Mouse (Mus musculus) midbrain, embryonic 10.5 days (tissue): ENCODE measurements around the gene Bcr. TPM values are rescaled to one million over a fixed set of nuclear protein-coding genes. Genes with fewer than 3 reads are reported as not detected.

Experiments
- DNase-seq: peaks from one replicate; pipeline ENCODE4 v3.0.0-alpha.2; 2017; ENCODE audit warnings: low spot score
- H3K27ac ChIP-seq: fragments of 300-500 bp; sonication (generic); replicated peaks from 2 replicates; pipeline ENCODE4 v1.5.1; 2016; ENCODE audit warnings: mild to moderate bottlenecking
- H3K27me3 ChIP-seq: fragments of 300-500 bp; sonication (generic); 2 replicates; pipeline ENCODE4 v1.6.1; 2016; ENCODE audit warnings: low read depth, mild to moderate bottlenecking; ENCODE audit not compliant: poor library complexity, severe bottlenecking
- H3K36me3 ChIP-seq: fragments of 300-500 bp; sonication (generic); 2 replicates; pipeline ENCODE4 v1.6.1; 2016; ENCODE audit warnings: mild to moderate bottlenecking, moderate library complexity
- H3K4me1 ChIP-seq: fragments of 300-500 bp; sonication (generic); 2 replicates; pipeline ENCODE4 v1.6.1; 2016
- H3K4me3 ChIP-seq: fragments of 300-500 bp; sonication (generic); 2 replicates; pipeline ENCODE4 v1.5.1; 2016; ENCODE audit warnings: mild to moderate bottlenecking, moderate library complexity
- H3K9me3 ChIP-seq: fragments of 300-500 bp; sonication (generic); replicated peaks from 2 replicates; pipeline ENCODE4 v1.6.1; 2016; ENCODE audit warnings: mild to moderate bottlenecking
- WGBS: fragments of 180-500 bp; shearing (Covaris S2); methylation state at CpG from one replicate; pipeline ENCODE4 v1.1.7; 2016; 5-methylcytosine and 5-hydroxymethylcytosine counted together
- polyA plus RNA-seq: library from polyadenylated mRNA; unstranded; fragments of >200 nt; fragmentation: Nextera tagmentation; extraction: Ambion mirVana; gene quantifications from 2 replicates; pipeline ENCODE4 v1.2.1, GENCODE M21; 2016

Gene Bcr
- polyA plus RNA-seq, 1 experiment from 2014 or later = 5.1 TPM

DNA sequence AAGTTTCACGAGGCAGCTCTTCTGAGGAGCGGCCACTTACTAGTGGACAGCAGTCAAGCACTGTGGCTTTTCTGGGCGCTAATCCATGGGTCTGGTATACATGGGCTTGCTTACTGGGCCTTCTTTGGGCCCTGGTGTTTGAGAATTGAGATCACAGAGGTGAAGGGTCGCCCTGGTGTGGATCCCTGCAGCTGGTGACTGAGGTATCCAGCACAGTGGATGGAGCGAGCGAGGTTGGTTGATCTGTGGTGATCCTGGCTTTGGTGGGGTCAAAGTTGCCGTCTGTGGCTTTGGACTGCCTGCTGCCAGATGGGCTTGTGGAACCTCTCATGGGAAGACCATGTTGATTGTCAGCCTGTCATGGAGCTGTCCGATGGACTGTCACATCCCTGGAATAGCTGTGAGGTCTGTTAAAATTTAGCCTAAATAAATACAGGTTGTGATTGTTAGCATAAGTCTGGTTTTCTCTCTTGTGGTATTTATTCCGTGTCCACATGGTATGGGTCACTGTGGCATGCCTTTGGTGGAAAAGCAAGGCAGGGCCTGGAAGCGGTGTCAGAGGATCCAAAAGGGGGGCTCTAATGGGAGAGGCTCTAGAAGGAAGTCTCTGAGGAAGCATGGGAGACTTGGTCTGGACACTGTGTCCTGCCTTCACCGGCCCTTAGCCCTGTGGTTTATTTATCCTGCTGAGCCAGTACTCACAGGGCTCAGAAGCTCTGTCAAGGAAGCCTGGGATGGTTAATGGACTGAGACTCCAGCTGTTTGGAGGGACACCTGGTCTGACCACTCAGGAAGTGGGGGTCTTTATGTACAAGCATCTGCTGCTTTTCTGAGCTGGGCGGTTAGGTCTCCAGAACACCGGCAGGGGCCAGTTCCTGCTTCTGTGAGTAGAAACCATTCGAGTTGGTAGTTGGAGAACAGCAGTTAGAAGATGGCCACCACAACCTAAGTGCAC lies 18.1 kb downstream of the Bcr start:
- Histone ChIP-seq H3K36me3 (peaks cover 18% of the 10 kb centered on the region), H3K27me3 (no peaks in the 10 kb centered on the region), H3K4me3 (no peak overlapping the region), H3K27ac (no peak overlapping the region), H3K9me3 (no peaks in the 10 kb centered on the region), H3K4me1 (peaks cover 32% of the 10 kb centered on the region)
- no peak for DNase-seq
- WGBS = 80% methylated on average over 14 of the region's 14 CpGs

DNA sequence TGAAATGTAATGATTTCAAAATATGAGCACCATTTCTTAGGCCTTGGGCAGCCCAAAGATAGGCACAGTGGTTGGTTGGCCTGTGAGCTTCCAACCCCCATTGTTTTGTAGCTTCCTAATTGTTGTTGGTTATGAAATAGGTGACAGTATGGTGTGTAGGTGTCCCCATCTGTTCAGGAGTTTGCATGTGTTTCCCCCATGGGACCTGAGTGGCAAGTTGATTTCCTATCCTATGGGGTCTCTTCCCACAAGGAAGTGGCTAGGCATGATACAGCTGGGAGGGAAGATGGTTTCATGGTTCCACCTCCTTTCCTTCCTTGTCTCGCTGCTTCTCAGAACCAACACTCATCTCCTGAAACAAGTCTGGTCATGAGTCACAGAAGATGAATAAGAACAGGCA lies 24.9 kb downstream of the Bcr start:
- Histone ChIP-seq H3K4me1 (peaks cover 4% of the 10 kb centered on the region; the same call in 1 of the 2 replicates), H3K9me3 (no peaks in the 10 kb centered on the region), H3K27ac (no peak overlapping the region), H3K27me3 (no peaks in the 10 kb centered on the region), H3K36me3 (peaks cover 28% of the 10 kb centered on the region), H3K4me3 (no peak overlapping the region)
- WGBS = 88% methylated on average over 1 of the region's 1 CpGs
- no peak for DNase-seq

GRCm38 (mm10) chr10:75088471-75088870 lies 28.1 kb downstream of the Bcr start:
- no peak for DNase-seq
- no peak overlapping the region for H3K4me3 ChIP-seq
- 92% methylated on average over 4 of the region's 4 CpGs for WGBS
- no peak overlapping the region for H3K27ac ChIP-seq
- peaks cover 23% of the 10 kb centered on the region for H3K4me1 ChIP-seq
- no peaks in the 10 kb centered on the region for H3K9me3 ChIP-seq
- H3K36me3 ChIP-seq = peaks cover 23% of the 10 kb centered on the region
- H3K27me3 ChIP-seq = no peaks in the 10 kb centered on the region

DNA sequence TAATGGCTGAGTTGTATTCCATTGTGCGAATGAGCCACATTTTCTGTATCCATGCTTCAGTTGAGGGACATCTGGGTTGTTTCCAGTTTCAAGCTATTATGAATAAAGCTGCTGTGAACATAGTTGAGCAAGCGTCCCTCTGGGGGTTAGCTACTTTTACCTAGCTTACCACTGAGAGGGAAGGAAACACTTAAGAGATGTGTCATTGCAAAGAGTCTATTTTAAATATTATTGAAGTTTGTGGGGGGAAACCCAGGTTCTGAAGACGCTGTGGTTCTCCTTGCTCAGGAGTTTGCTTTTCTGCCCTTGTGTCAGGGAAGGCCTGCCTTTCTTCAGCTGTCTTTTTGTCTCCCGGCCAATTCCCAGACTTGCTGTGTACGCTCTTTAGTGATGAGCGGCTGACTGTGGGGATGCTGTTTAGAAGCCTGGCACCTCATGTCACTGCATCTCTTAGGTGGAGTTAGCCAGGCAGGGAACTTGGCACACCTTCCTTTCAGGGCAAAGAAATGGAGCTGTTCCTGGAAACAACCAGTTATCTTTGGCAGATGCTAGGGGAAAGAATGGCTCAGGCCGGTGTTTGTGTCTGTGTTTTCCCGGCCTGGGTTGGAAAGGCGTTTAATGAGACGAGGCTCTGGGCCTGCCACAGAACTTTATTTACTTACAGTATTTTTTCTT lies 31.2 kb downstream of the Bcr start:
- H3K36me3 ChIP-seq = peaks cover 7% of the 10 kb centered on the region; the same call in 1 of the 2 replicates
- H3K4me3 ChIP-seq = no peak overlapping the region
- H3K27ac ChIP-seq = no peak overlapping the region
- peaks cover 34% of the 10 kb centered on the region for H3K4me1 ChIP-seq
- H3K9me3 ChIP-seq = no peaks in the 10 kb centered on the region
- WGBS = 86% methylated on average over 10 of the region's 10 CpGs
- peaks cover 7% of the 10 kb centered on the region; the same call in 1 of the 2 replicates for H3K27me3 ChIP-seq
- DNase-seq = no peak

DNA sequence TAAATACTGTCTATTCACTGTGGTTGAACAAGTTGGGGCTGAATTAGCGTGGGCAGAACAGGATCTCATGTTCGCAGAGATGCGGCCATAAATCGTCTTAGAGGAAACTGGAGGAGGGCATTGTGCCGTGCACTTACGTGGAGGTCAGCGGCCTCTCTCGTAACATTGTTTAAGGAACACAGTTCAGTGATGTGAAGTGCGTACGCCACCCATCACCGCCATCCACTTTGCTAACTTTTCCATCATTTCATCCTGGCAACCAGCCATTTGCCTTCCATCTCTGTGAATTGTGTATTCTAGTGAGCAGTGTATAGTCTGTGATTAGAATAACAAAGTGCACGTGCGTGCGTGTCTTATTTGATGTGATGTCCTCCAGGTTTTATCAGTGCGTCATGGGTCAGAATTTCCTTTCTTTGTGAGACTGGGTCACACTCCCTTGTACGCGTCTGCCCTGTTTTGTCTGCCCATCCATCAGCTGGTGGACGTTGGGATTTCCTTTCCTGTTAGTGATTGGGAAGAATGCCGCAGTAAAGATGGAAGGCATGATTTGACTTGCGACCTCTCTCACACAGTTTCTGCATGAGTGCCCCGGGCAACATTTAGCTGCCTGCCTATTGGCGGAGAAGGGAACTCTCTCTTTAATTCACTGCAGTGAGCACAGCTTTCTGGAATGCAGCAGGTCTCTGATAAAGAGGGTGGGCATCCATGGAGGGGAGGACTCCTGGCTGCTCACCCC lies 33.0 kb downstream of the Bcr start:
- DNase-seq = peak; percentile 26
- peaks cover 52% of the 10 kb centered on the region for H3K4me1 ChIP-seq
- H3K4me3 ChIP-seq = no peak overlapping the region

GRCm38 (mm10) chr10:75094338-75094737 lies 33.9 kb downstream of the Bcr start:
- Histone ChIP-seq H3K36me3 (no peaks in the 10 kb centered on the region), H3K9me3 (no peaks in the 10 kb centered on the region), H3K27me3 (peaks cover 15% of the 10 kb centered on the region; the same call in 1 of the 2 replicates), H3K4me3 (no peak overlapping the region), H3K27ac (no peak overlapping the region), H3K4me1 (peaks cover 61% of the 10 kb centered on the region)
- no peak for DNase-seq
- 100% methylated on average over 1 of the region's 1 CpGs for WGBS

More for the DNA sequence above, 33.0 kb downstream of the Bcr start:
- no peak overlapping the region for H3K27ac ChIP-seq
- H3K9me3 ChIP-seq = no peaks in the 10 kb centered on the region
- WGBS = 61% methylated on average over 22 of the region's 22 CpGs
- H3K36me3 ChIP-seq = no peaks in the 10 kb centered on the region
- H3K27me3 ChIP-seq = peaks cover 15% of the 10 kb centered on the region; the same call in 1 of the 2 replicates

GRCm38 (mm10) chr10:75095216-75095615 lies 34.8 kb downstream of the Bcr start:
- Histone ChIP-seq H3K9me3 (no peaks in the 10 kb centered on the region), H3K4me3 (no peak overlapping the region), H3K27me3 (peaks cover 15% of the 10 kb centered on the region; the same call in 1 of the 2 replicates), H3K4me1 (peaks cover 68% of the 10 kb centered on the region), H3K27ac (no peak overlapping the region), H3K36me3 (no peaks in the 10 kb centered on the region)
- DNase-seq = no peak
- WGBS = 96% methylated on average over 7 of the region's 7 CpGs

GRCm38 (mm10) chr10:75098446-75099183 lies 38.2 kb downstream of the Bcr start:
- Histone ChIP-seq H3K27me3 (peaks cover 15% of the 10 kb centered on the region; the same call in 1 of the 2 replicates), H3K4me1 (peaks cover 64% of the 10 kb centered on the region), H3K9me3 (no peaks in the 10 kb centered on the region), H3K4me3 (no peak overlapping the region), H3K27ac (peak overlapping the region; percentile 70), H3K36me3 (no peaks in the 10 kb centered on the region)
- DNase-seq = peak; percentile 76
- WGBS = 36% methylated on average over 10 of the region's 10 CpGs

DNA sequence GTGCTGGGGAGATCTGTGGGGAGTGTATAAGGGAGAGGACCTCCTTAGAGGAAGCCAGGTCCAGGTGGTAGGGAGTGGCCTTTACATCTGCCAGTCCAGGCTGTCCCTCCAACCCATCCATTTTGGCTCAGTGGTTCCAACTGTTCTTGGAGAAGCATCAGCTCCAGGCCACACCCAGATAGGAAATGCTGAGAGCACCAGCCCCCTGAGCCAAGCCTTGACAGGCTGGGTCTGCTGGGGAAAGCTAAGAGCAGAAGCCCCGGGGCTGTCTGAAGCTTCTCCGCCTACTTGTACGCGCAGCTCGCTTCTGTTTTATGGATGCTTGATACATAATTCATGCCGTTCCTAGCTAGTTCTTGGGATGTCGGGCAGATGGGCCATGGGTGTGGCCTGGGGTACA lies 39.9 kb downstream of the Bcr start:
- peaks cover 15% of the 10 kb centered on the region; the same call in 1 of the 2 replicates for H3K27me3 ChIP-seq

GRCm38 (mm10) chr10:75103502-75103901 lies 43.1 kb downstream of the Bcr start:
- 89% methylated on average over 2 of the region's 2 CpGs for whole genome bisulfite sequencing
- peaks cover 68% of the 10 kb centered on the region for H3K4me1 ChIP-seq
- no peaks in the 10 kb centered on the region for H3K27me3 ChIP-seq
- no peak overlapping the region for H3K4me3 ChIP-seq
- no peak for DNase-seq
- no peaks in the 10 kb centered on the region for H3K36me3 ChIP-seq
- H3K27ac ChIP-seq = no peak overlapping the region
- H3K9me3 ChIP-seq = no peaks in the 10 kb centered on the region

More for the DNA sequence above, 39.9 kb downstream of the Bcr start:
- Histone ChIP-seq H3K4me1 (peaks cover 73% of the 10 kb centered on the region), H3K27ac (no peak overlapping the region), H3K4me3 (no peak overlapping the region), H3K9me3 (no peaks in the 10 kb centered on the region), H3K36me3 (no peaks in the 10 kb centered on the region)
- 81% methylated on average over 7 of the region's 7 CpGs for WGBS
- no peak for DNase-seq

DNA sequence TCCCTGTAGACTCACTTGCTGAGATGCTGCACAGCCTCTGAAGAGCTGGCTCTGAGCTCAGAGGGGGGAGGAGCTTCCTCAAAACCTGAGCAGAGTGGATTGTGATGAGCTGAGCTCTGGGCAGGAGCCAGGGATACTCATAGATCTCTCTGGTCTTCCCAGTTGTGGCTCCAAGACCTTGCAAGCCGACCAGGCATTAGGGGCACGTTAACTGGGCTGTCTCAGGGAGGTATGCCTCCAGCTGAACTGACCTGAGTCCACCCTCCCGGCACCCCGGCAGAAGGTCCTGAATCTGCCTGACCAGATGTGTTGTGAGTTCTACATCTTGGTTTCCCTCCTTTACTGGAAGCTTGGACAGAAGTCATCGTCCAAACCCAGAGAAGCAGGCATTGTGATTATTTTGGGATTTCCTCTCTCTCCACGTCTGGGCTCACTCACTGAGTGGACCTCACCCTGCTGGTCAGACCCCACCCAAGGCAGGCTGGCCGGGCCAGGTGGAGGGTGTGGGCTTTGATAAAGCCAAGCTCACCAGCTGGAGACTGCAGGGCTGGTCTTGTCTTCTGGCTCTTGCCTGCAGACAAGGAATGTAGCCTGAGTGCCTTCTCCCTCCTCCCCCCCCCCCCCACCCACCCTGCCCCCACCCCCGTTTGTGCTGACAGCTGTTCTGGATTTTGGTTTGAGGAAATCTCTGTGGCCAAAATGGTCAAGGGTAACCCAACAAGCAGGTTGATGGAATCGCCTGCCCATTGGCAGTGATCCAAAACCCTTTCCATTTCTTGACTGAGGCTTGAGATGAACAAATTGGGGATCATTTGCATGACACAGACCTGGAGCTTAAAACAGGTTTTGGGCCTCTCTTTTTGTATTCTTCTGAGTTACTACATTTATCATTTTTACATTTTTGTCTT lies 44.1 kb downstream of the Bcr start:
- no peaks in the 10 kb centered on the region for H3K36me3 ChIP-seq
- H3K4me3 ChIP-seq = no peak overlapping the region
- 72% methylated on average over 9 of the region's 9 CpGs for WGBS
- peak overlapping the region; percentile 53 for H3K27ac ChIP-seq
- no peaks in the 10 kb centered on the region for H3K27me3 ChIP-seq
- H3K9me3 ChIP-seq = no peaks in the 10 kb centered on the region
- peaks cover 59% of the 10 kb centered on the region for H3K4me1 ChIP-seq
- no peak for DNase-seq
